In the genomic region with DNA sequence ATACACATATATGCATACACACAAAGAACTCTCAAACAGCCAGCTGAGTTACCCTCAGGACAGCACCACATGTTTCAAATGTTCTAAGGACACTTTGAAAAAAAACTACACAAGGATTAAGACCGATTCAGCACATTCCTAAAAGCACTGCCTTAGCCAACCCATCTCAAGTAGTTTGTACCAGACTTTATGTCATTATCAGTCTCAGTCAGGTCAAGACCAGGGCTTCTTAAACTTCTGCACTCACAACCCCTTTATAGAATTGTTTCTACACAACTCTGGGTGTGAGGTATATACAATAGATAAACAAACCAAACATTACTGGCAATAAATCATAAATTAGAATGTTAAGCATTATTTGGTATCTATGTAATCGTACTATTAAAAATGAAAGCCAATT, we compare ENCODE assay signal across 25 mouse cellular contexts.
"Had no signal": no experiment of that assay in that cellular context is flagged by ENCODE, and none has a peak within 500 bp of the region (broad histone marks: within the 10 kb centered on the region; RNA-seq: fewer than 3 reads in every experiment).

No protein-coding gene starts in this region.

- H3K27ac ChIP-seq: gastrocnemius, adult 2 months; hindbrain, embryonic 10.5 days; hindbrain, embryonic 12.5 days; hindbrain, embryonic 14.5 days; intestine, embryonic 15.5 days; kidney, embryonic 15.5 days; kidney, postnatal 0 days; limb, embryonic 13.5 days; limb, embryonic 15.5 days had no signal

- H3K9ac ChIP-seq: hindbrain, embryonic 12.5 days; hindbrain, embryonic 14.5 days; intestine, embryonic 15.5 days; kidney, embryonic 15.5 days; limb, embryonic 13.5 days; limb, embryonic 15.5 days had no signal

- H3K4me3 ChIP-seq: gastrocnemius, adult 2 months; hindbrain, embryonic 10.5 days; hindbrain, embryonic 12.5 days; intestine, embryonic 15.5 days; kidney, embryonic 15.5 days; limb, embryonic 13.5 days; limb, embryonic 15.5 days had no signal

- H3K4me2 ChIP-seq: heart, embryonic 11.5 days; hindbrain, embryonic 12.5 days; hindbrain, embryonic 14.5 days; intestine, embryonic 15.5 days; kidney, embryonic 15.5 days; limb, embryonic 13.5 days; limb, embryonic 15.5 days had no signal

- DNase-seq: gastrocnemius, adult 2 months; gastrocnemius, postnatal 10 days; gastrocnemius, postnatal 25 days; heart, adult 18-20 months; heart, postnatal 10 days; heart, postnatal 4 days; kidney, adult 18-20 months; kidney, adult 8-10 months; kidney, postnatal 14 days; kidney, postnatal 36 days; layer of hippocampus, adult 9-11 months; layer of hippocampus, postnatal 36 days; left cerebral cortex, postnatal 4 days had no signal

- ATAC-seq: hindbrain, embryonic 16.5 days; inflammation-experienced regulatory T-cells, adult 6 months; intestine, embryonic 15.5 days; intestine, postnatal 0 days had no signal

- H3K4me1 ChIP-seq: kidney, embryonic 15.5 days had no signal

- H3K36me3 ChIP-seq: hindbrain, embryonic 10.5 days; hindbrain, embryonic 12.5 days; intestine, embryonic 15.5 days; kidney, embryonic 15.5 days; limb, embryonic 13.5 days; limb, embryonic 15.5 days had no signal

- H3K9me3 ChIP-seq: hindbrain, embryonic 10.5 days; hindbrain, embryonic 12.5 days; intestine, embryonic 15.5 days; kidney, embryonic 15.5 days; limb, embryonic 13.5 days; limb, embryonic 15.5 days had no signal

- H3K27me3 ChIP-seq: hindbrain, embryonic 12.5 days; intestine, embryonic 15.5 days; kidney, embryonic 15.5 days; limb, embryonic 13.5 days; limb, embryonic 15.5 days had no signal
